Mouse (Mus musculus) liver, embryonic 11.5 days (tissue): ENCODE measurements around the gene Oser1. TPM values are rescaled to one million over a fixed set of nuclear protein-coding genes. Genes with fewer than 3 reads are reported as not detected.

Experiments
- ATAC-seq: fragments of 200-750 bp; cut with Nextera tagmentation; replicated peaks from 2 replicates; pipeline ENCODE4 v1.8.0; 2017; ENCODE audit warnings: moderate number of reproducible peaks, mild to moderate bottlenecking, moderate TSS enrichment, moderate library complexity; ENCODE audit not compliant: low FRiP score
- DNase-seq: peaks from one replicate; pipeline ENCODE4 v3.0.0-alpha.2; 2017; ENCODE audit warnings: low spot score
- H3K27ac ChIP-seq: fragments of 300-500 bp; sonication (generic); 2 replicates; pipeline ENCODE4 v1.5.1; 2014; ENCODE audit warnings: mild to moderate bottlenecking, low read depth, low read length, control low read depth
- H3K27me3 ChIP-seq: fragments of 300-500 bp; sonication (generic); replicated peaks from 2 replicates; pipeline ENCODE4 v1.6.1; 2014; ENCODE audit warnings: low read length, mixed read lengths; ENCODE audit not compliant: control insufficient read depth, insufficient read depth
- H3K36me3 ChIP-seq: fragments of 300-500 bp; sonication (generic); 2 replicates; pipeline ENCODE4 v1.6.1; 2014; ENCODE audit warnings: mild to moderate bottlenecking, low read length, moderate library complexity, mixed read lengths; ENCODE audit not compliant: control insufficient read depth, insufficient read depth
- H3K4me1 ChIP-seq: fragments of 300-500 bp; sonication (generic); replicated peaks from 2 replicates; pipeline ENCODE4 v1.6.1; 2014; ENCODE audit warnings: low read length, mixed read lengths; ENCODE audit not compliant: control insufficient read depth, insufficient read depth
- H3K4me2 ChIP-seq: fragments of 300-500 bp; sonication (generic); 2 replicates; pipeline ENCODE4 v1.6.1; 2014; ENCODE audit warnings: mild to moderate bottlenecking, control low read depth, moderate library complexity
- H3K4me3 ChIP-seq: fragments of 300-500 bp; sonication (generic); 2 replicates; pipeline ENCODE4 v1.5.1; 2014; ENCODE audit warnings: low read depth, low read length, control low read depth
- H3K9ac ChIP-seq: fragments of 300-500 bp; sonication (generic); 2 replicates; pipeline ENCODE4 v1.6.1; 2014; ENCODE audit warnings: low read depth, low read length, control low read depth
- H3K9me3 ChIP-seq: fragments of 300-500 bp; sonication (generic); 2 replicates; pipeline ENCODE4 v1.6.1; 2016; ENCODE audit warnings: low read length, inconsistent platforms, mixed read lengths; ENCODE audit not compliant: control insufficient read depth
- WGBS: fragments of 180-500 bp; shearing (Covaris S2); extraction: QIAGEN DNeasy Blood & Tissue Kit; methylation state at CpG from one replicate; pipeline ENCODE4 v1.1.7; 2014; 5-methylcytosine and 5-hydroxymethylcytosine counted together
- polyA plus RNA-seq: library from polyadenylated mRNA; unstranded; fragments of >200 nt; fragmentation: Nextera tagmentation; extraction: Ambion mirVana; gene quantifications from 2 replicates; pipeline ENCODE4 v1.2.1, GENCODE M21; 2014

The Oser1 gene
- polyA plus RNA-seq, 1 experiment from 2014 or later = 61.0 TPM

DNA sequence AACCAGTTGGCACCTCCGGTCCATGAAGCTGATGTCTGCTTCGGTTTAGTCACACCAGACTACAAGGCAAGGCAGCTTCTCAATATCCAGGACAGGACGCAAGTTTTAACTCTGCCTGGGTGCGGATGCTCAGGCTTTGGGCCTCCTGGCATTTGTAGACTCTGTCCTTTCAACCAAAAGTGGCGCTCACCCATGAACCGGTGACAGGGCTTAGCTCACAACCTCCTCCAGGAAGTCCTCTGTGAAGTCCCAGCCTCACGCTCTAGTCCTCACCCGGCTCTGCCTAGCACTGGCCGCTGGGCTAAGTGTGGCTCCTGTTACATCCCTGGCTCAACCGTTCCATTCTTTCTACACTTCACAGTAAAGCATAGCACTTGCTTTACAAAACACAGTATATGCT is 31.3 kb downstream of the Oser1 start:
- Histone ChIP-seq H3K27ac (no peak overlapping the region), H3K4me3 (no peak overlapping the region)
- DNase-seq = no peak

GRCm38 (mm10) chr2:163392436-163392835 is 32.1 kb downstream of the Oser1 start:
- H3K36me3 ChIP-seq = no peaks in the 10 kb centered on the region
- H3K27ac ChIP-seq = no peak overlapping the region
- no peaks in the 10 kb centered on the region for H3K9me3 ChIP-seq
- H3K4me3 ChIP-seq = no peak overlapping the region
- DNase-seq = no peak
- no peaks in the 10 kb centered on the region for H3K27me3 ChIP-seq
- ATAC-seq = no peak
- no peak overlapping the region for H3K4me2 ChIP-seq
- 71% methylated on average over 6 of the region's 6 CpGs for WGBS
- H3K4me1 ChIP-seq = no peaks in the 10 kb centered on the region
- H3K9ac ChIP-seq = no peak overlapping the region

More for the DNA sequence above, 31.3 kb downstream of the Oser1 start:
- Histone ChIP-seq H3K27me3 (0 out of 2 replicates have a peak, but pooled peaks cover 3% of the 10 kb centered on the region), H3K36me3 (no peaks in the 10 kb centered on the region), H3K9me3 (no peaks in the 10 kb centered on the region), H3K4me2 (no peak overlapping the region), H3K4me1 (no peaks in the 10 kb centered on the region), H3K9ac (no peak overlapping the region)
- 83% methylated on average over 10 of the region's 10 CpGs for WGBS
- no peak for ATAC-seq

- H3K9me3 ChIP-seq = no peaks in the 10 kb centered on the region
- H3K4me2 ChIP-seq = no peak overlapping the region
- no peak overlapping the region for H3K9ac ChIP-seq
- H3K27ac ChIP-seq = no peak overlapping the region
- no peaks in the 10 kb centered on the region for H3K36me3 ChIP-seq
- no peaks in the 10 kb centered on the region for H3K4me1 ChIP-seq
- H3K4me3 ChIP-seq = no peak overlapping the region
- 56% methylated on average over 15 of the region's 15 CpGs for WGBS
- no peak for ATAC-seq
- DNase-seq = no peak
- no peaks in the 10 kb centered on the region for H3K27me3 ChIP-seq
Measured at GRCm38 (mm10) chr2:163386423-163387190, 37.9 kb downstream of the Oser1 start.

GRCm38 (mm10) chr2:163385126-163385525 is 39.4 kb downstream of the Oser1 start:
- Histone ChIP-seq H3K27me3 (no peaks in the 10 kb centered on the region), H3K9me3 (no peaks in the 10 kb centered on the region), H3K27ac (no peak overlapping the region), H3K4me3 (no peak overlapping the region), H3K4me2 (no peak overlapping the region), H3K36me3 (no peaks in the 10 kb centered on the region), H3K9ac (no peak overlapping the region), H3K4me1 (no peaks in the 10 kb centered on the region)
- no peak for DNase-seq
- WGBS = 84% methylated on average over 6 of the region's 6 CpGs
- no peak for ATAC-seq

- Histone ChIP-seq H3K4me2 (no peak overlapping the region), H3K27ac (no peak overlapping the region), H3K36me3 (no peaks in the 10 kb centered on the region), H3K4me1 (no peaks in the 10 kb centered on the region), H3K9ac (no peak overlapping the region), H3K27me3 (peaks cover 11% of the 10 kb centered on the region), H3K4me3 (no peak overlapping the region), H3K9me3 (no peaks in the 10 kb centered on the region)
- 79% methylated on average over 8 of the region's 8 CpGs for WGBS
- DNase-seq = no peak
- ATAC-seq = no peak
Measured at GRCm38 (mm10) chr2:163381246-163381645, 43.3 kb downstream of the Oser1 start.

- no peak for ATAC-seq
- DNase-seq = no peak
- H3K4me3 ChIP-seq = no peak overlapping the region
- H3K9me3 ChIP-seq = no peaks in the 10 kb centered on the region
- H3K36me3 ChIP-seq = no peaks in the 10 kb centered on the region
- WGBS = 68% methylated on average over 5 of the region's 5 CpGs
- H3K4me2 ChIP-seq = no peak overlapping the region
- peaks cover 30% of the 10 kb centered on the region for H3K27me3 ChIP-seq
- H3K27ac ChIP-seq = no peak overlapping the region
- H3K9ac ChIP-seq = no peak overlapping the region
- H3K4me1 ChIP-seq = no peaks in the 10 kb centered on the region
Measured at GRCm38 (mm10) chr2:163379366-163379765, 45.1 kb downstream of the Oser1 start.

- ATAC-seq = no peak
- no peak overlapping the region for H3K4me3 ChIP-seq
- H3K4me2 ChIP-seq = peak overlapping the region; percentile 23; the same call in 1 of the 2 replicates
- H3K27ac ChIP-seq = no peak overlapping the region
- H3K9me3 ChIP-seq = no peaks in the 10 kb centered on the region
- H3K27me3 ChIP-seq = peaks cover 36% of the 10 kb centered on the region
- WGBS = 30% methylated on average over 33 of the region's 33 CpGs
- H3K9ac ChIP-seq = no peak overlapping the region
- H3K36me3 ChIP-seq = no peaks in the 10 kb centered on the region
- DNase-seq = no peak
- H3K4me1 ChIP-seq = no peaks in the 10 kb centered on the region
Measured at GRCm38 (mm10) chr2:163376082-163376481, 48.4 kb downstream of the Oser1 start.

DNA sequence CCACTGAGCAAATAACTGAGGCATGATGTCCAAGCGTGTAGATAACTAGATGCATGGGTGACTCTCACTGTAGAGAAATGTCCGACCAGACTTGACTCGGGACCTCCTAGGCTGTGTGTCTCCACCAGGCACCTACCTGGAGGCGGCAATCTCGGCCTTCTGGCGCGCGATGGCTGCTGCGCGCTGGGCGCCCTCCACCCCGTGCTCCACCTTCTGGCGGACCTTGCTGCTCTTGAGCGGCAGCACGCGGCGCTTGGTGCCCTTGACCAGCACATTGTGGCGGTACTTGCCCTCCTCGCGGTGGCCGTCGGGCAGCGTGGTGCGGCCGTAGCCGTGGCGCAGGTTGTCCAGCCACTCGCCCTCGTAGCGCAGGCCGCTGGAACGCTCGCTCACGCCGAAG is 49.0 kb downstream of the Oser1 start:
- no peaks in the 10 kb centered on the region for H3K36me3 ChIP-seq
- no peak overlapping the region for H3K27ac ChIP-seq

GRCm38 (mm10) chr2:163372627-163373026 is 51.9 kb downstream of the Oser1 start:
- ATAC-seq = no peak
- Histone ChIP-seq H3K4me2 (no peak overlapping the region), H3K4me1 (no peaks in the 10 kb centered on the region), H3K36me3 (no peaks in the 10 kb centered on the region), H3K4me3 (no peak overlapping the region), H3K9me3 (no peaks in the 10 kb centered on the region), H3K9ac (no peak overlapping the region), H3K27ac (no peak overlapping the region), H3K27me3 (peaks cover 36% of the 10 kb centered on the region)
- no peak for DNase-seq
- WGBS = 67% methylated on average over 1 of the region's 1 CpGs

More for the DNA sequence above, 49.0 kb downstream of the Oser1 start:
- no peaks in the 10 kb centered on the region for H3K4me1 ChIP-seq
- no peak overlapping the region for H3K4me3 ChIP-seq
- H3K4me2 ChIP-seq = no peak overlapping the region
- WGBS = 33% methylated on average over 35 of the region's 35 CpGs
- H3K9ac ChIP-seq = no peak overlapping the region
- no peaks in the 10 kb centered on the region for H3K9me3 ChIP-seq
- DNase-seq = no peak
- H3K27me3 ChIP-seq = peaks cover 36% of the 10 kb centered on the region
- no peak for ATAC-seq
